Mouse (Mus musculus) thymus, adult 2 months (tissue): Measurements from ENCODE around the gene Insig1.

ENCODE experiments used
- CTCF ChIP-seq: fragments of 200-500 bp; IDR thresholded peaks from 2 replicates; pipeline ENCODE4 v1.5.1; 2012; ENCODE audit warnings: mild to moderate bottlenecking, control low read depth, low read length, moderate library complexity, borderline replicate concordance; ENCODE audit not compliant: control insufficient read depth, poor library complexity, insufficient read depth; ENCODE audit errors: extremely low read depth
- POLR2A ChIP-seq: fragments of 200-500 bp; IDR thresholded peaks from 2 replicates; pipeline ENCODE4 v1.6.1; 2012; ENCODE audit warnings: mild to moderate bottlenecking, low read length, control low read depth, moderate library complexity; ENCODE audit not compliant: control insufficient read depth, poor library complexity, insufficient read depth; ENCODE audit errors: extremely low read depth

GRCm38 (mm10) chr5:28070828-28071455, at the start of gene Insig1:
- TF ChIP-seq CTCF (0 out of 2 replicates have a peak, but pooled peaks have one; percentile 41), POLR2A (peak; percentile 98)
